Mouse (Mus musculus) testis, postnatal 14 days (tissue): ENCODE results near the gene Henmt1.

Experiments
- DNase-seq: peaks from one replicate; pipeline ENCODE4 v3.0.0; 2021; ENCODE audit warnings: low spot score

The Henmt1 gene

GRCm38 (mm10) chr3:108939573-108939972 lies at the start of gene Henmt1:
Gene Henmt1 (plus strand): TSS chr3:108939873.
- no peak for DNase-seq

DNA sequence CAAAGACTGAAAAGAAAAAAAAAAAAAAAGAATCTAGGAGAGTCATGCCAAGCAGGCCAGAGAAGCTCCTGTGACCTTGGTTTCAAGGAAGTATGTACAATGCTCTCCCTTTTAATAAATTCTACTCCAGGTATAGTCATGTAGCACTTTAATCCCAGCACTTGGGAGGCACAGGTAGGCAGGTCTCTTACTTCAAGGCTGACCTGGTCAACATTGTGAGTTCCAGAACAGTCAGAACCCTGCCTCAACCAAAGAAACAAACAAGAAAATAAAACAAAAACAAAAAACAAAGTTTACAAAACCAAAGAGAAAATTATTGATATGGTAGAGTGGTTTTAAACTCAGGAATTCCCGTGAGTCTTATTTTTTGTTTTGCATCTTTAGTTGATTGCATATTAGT lies 49.8 kb upstream of the Henmt1 start, which contains the start of gene Fndc7:
TSS of gene Fndc7 (minus strand) at position 101 of the 400 bp plus-strand sequence.
- DNase-seq, result no peak

GRCm38 (mm10) chr3:108892080-108892479 lies 47.6 kb upstream of the Henmt1 start:
- no peak for DNase-seq

GRCm38 (mm10) chr3:108892914-108893313 lies 46.8 kb upstream of the Henmt1 start:
- DNase-seq, result no peak

DNA sequence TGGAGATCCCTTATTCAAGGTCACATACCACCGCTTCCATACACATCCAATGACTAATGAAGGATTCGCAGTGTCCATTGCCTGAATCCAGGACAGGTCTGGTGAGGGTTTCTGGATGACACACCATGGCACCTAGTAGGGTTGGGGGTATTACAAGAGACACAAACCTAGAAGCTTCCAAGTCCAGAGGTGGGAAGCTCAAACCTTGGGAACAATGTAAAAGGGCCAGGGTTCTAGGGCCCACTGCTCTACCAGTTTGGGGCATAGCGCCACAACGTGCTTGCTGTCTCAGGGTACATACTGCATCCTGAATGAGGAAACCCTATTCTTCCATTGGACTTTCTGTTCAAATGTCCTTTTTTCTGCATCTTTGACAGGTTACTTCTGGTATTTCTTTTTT lies 41.0 kb upstream of the Henmt1 start:
- no peak for DNase-seq

GRCm38 (mm10) chr3:108900147-108900546 lies 39.5 kb upstream of the Henmt1 start:
- DNase-seq, result no peak

DNA sequence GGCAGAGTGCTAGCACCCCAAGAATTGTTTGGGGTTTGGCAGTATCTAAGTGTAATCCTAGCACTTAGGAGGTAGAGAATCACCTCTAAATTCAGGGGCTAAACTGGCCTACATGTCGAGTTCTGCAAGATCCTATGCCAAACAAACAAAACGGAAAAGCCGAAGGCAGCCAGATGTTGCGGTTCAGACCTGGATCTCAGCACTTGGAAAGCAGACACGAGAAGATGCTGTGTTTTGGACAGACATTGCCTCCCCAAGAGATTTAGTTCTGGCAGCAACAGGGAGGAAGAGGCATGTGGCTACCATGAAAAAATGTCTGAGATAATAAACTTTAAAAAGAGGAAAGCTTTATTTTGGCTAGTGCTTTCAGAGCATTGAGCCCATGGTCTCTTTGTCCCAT lies 39.0 kb upstream of the Henmt1 start:
- DNase-seq, result no peak

GRCm38 (mm10) chr3:108902038-108902437 lies 37.6 kb upstream of the Henmt1 start:
- DNase-seq, result no peak

DNA sequence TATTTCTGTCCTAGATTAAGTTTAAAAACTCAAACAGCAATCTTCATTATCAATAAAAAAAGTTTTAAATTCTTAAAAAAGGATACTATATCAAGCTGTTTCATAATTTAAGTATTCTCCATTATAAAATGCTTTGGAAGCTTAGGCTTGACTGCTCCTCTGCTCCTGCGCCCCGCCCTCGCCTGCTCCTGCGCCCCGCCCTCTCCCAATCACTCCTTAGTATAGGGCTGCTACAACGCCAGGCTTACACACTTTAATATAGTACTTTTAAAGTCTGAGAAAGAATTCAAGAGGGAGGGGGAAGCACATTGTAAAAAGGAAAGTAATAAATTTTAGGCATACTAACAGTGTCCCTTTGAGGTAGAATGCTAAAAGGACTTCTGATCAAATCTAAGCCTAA lies 36.7 kb upstream of the Henmt1 start:
- no peak for DNase-seq

GRCm38 (mm10) chr3:108910303-108911080 lies 29.2 kb upstream of the Henmt1 start:
- DNase-seq, result no peak

GRCm38 (mm10) chr3:108911081-108911547 lies 28.6 kb upstream of the Henmt1 start:
- DNase-seq, result peak; percentile 71

DNA sequence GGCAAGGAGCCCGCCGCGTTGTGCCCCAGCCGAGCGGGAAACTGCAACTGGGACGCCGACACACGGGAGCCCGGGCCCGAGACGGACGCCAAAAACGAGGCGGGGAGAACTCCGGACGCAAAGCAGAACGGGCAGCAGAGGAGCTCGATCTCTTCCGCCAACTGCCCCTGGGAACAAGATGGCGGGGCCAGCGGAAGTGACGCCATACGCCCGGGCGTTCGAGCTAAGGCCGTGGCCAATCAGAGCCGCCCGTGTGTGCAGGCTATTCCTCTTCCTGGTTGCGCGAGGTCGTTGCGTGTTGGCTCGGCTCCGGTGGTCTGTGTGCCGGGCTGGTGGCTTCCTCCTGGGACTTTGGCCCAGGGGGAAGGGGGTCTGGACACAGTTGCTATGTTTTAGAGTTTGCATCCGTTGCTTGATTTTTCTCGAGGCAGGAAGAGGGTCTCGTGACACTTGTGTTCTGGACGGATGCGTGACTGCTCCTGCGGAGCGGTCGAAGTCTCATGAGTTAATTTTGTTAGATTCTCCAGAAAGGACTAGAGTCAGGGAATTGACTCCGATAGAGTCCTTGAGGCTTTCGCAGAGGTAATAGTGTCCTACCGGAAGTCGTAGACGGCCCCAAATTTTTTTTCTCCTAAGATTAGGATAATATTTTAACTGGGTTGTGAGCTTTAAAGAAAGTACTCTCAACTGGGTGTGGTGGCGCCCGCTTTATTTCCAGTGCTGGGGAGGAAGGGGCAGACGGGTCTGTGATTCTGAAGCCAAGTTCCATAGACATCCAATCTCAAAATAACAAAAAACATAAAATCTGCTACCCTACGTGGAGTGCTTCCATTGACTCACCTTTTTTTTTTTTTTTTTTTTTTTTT lies 27.9 kb upstream of the Henmt1 start, which contains the start of gene Prpf38b:
TSS of gene Prpf38b (minus strand) at position 180 of the 866 bp plus-strand sequence.
- peak; percentile 97 for DNase-seq

DNA sequence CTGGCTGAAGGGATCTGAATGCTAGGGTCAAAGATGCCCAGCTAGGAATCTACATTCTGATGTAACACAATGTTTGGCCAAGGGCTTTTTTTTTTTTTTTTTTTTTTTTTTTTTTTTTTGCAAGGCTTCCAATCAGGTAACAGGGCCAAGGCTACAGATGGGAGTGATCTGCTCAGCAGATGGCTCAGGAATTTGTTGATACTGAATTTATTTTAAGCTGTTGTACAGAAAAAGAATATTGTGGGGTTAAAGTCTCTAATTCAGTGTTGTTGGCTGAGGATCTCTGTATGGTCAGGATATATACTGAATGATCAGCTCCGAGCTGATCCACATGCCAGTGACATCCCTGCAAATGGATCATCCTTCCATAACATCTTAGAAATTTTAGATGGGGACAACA lies 23.7 kb upstream of the Henmt1 start:
- DNase-seq, result no peak

DNA sequence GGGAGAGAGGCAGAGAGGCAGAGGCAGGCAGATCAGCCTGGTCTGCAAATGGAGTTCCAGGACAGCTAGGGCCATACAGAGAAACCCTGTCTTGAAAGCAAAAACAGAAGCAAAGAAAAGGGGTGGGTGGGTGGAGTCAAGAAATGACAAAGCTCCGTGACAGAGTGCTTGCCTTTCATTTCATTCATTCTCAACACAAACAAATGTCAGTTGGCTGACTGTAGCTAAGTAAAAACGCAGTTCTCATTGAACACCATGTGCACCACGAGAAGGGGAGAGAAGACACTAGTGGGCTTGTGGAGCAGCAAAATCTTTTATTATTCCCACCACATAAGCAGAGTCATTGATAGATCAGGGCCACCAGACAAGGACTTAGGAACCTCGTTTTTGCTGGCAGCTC lies 22.8 kb upstream of the Henmt1 start:
- DNase-seq, result no peak

- DNase-seq, result no peak
Observed at GRCm38 (mm10) chr3:108917986-108918385, 21.7 kb upstream of the Henmt1 start.

DNA sequence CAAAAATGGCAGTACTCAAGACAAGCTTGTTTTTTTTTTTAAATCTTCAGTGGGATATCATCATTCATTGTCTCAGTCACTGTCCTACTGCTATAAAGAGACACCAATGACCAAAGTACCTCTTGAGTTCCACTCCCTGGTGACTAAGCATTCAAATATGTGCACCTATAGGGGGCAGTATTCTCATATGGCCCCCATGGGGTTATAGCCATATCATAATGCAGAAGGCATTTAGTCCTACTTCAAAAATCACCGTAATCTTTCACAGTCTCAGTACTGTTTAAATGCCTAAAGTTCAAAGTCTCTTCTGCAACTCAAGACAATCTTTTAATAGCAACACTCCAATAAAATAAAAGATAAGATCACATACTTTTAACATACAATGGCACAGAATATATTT lies 20.8 kb upstream of the Henmt1 start:
- DNase-seq, result no peak

- DNase-seq, result no peak
Observed at GRCm38 (mm10) chr3:108920442-108921070, 19.1 kb upstream of the Henmt1 start.

DNA sequence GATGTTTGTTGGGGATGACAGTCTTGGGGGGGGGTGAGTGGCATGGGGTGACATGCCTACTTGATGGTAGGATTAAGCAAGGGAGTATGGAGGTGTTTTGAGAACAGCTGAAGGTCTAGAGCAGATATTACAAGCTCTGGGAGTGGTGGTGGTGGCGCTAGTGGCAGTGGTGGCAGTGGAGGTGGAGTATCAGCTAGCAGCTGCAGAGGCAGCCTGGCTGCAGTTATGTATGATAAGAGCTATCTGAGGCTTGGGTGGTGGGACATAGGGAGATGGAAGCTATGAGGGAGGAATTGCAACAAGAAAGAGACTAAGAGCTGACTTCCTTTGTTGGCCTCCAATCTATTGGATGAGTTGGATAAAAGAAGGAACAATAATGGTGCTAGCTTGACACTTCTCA lies 17.9 kb upstream of the Henmt1 start:
- DNase-seq, result no peak

- no peak for DNase-seq
Observed at GRCm38 (mm10) chr3:108925677-108926076, 14.0 kb upstream of the Henmt1 start.

DNA sequence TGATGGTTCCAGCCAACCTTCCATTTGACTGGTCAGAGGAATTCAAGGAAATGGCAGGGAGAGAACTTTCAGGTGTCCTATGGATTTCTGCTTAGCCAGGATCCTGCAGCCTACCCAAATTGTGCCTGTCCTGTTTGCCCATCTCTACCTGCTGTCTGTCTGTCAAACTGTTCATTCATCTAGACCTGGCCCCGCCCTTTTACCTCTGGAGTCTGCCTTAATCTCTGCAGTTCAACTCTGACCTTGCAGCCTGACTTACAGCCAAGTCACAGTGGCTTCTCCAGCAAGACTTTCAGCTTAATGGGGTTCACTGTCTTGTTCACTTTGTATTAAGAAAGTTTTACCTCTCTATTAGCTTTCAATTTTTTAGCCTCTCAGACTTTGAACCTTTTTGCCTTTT lies 13.4 kb upstream of the Henmt1 start:
- DNase-seq, result no peak

GRCm38 (mm10) chr3:108933557-108933956 lies 6.1 kb upstream of the Henmt1 start:
- DNase-seq, result no peak

DNA sequence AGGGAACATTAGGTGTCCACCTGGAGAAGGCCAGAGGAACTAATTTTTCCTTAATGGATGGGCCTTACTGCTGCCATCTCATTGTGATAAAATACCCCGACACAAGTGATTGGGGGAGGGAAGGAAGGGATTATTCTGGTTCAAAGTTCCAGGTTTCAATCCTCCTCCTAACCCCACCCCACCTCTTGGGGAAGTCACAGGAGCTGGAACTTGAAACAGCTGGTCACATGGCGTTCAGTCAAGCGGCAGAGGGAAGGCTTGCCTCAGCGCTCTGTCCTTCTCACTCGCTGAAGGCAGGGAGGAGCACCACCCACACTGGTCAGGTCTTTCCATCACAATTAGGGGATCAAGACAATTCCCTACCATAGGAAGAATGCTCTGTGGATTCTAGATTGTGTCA lies 982 bp upstream of the Henmt1 start:
- DNase-seq, result no peak
